Mouse (Mus musculus): ENCODE data around the gene Stag3. TPM values are rescaled to one million over a fixed set of nuclear protein-coding genes. Genes with fewer than 3 reads are reported as not detected.

The Stag3 gene
- 1.3 and 1.8 TPM in 2 replicates for polyA plus RNA-seq (2015; fragmentation: Nextera tagmentation; extraction: Ambion mirVana)

DNA sequence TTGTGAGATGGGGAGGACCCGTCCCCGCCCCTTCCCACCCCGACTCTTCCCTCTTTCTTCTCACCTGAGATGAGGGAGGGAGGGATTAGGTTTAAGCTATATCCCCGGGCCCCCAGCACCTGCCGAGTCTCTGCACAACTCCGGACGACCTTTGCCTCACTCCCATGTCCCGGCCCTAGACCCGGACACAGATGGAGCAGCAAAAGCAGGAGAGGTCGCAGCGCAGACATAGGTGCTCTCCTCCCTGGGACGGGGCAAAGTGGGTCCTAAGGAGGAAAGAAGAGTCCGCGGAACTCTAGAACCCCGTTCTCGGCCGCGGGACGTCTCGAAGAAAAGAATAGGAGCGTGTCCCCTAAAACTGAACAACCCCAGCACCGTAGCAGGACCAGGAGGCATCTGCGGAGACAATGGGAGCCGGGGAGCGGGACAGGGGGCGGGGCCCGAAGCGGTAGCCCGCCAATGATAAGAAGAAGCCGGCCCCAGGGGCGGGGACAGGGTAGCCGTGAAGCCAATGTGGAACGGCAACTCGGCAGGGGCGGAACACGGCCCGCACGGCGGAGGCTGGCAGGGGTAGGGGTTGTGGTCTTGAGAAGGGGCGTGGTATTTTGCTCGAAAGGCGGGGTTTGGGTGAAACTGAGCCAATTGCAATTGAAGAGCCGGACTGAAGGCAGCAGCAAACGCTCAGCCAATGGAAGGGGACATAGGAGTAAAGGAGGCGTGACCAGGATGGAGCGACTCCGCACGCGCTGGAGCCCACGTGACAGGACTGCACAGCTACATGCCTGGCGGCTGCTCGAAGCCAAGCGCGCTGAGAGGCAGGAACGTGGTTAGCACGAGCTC is at the start of gene Stag3, which contains the start of the genes Gm43720 and Gpc2:
TSS of gene Stag3 (plus strand) at position 656 of the 840 bp plus-strand sequence.
TSS of gene Gm43720 (minus strand) at position 374 of the 840 bp plus-strand sequence.
TSS of gene Gpc2 (minus strand) at position 421 of the 840 bp plus-strand sequence.
- 2% methylated on average over 56 of the region's 56 CpGs for WGBS (ENCODE audit: insufficient replicate concordance)
- Histone ChIP-seq H3K36me3 (replicated peaks) (no peaks in the 10 kb centered on the region), H3K4me3 (replicated peaks) (peak within 1 kb of the TSS; percentile 57), H3K9ac (peak within 1 kb of the TSS; percentile 11; the same call in 1 of the 2 replicates), H3K4me1 (replicated peaks) (peaks cover 17% of the 10 kb centered on the region), H3K27ac (replicated peaks) (no peak within 1 kb of the TSS), H3K4me2 (peak within 1 kb of the TSS; percentile 79), H3K9me3 (replicated peaks) (no peaks in the 10 kb centered on the region), H3K27me3 (peaks cover 22% of the 10 kb centered on the region)
- ATAC-seq (ENCODE audit: insufficient read depth) = peak; percentile 97

DNA sequence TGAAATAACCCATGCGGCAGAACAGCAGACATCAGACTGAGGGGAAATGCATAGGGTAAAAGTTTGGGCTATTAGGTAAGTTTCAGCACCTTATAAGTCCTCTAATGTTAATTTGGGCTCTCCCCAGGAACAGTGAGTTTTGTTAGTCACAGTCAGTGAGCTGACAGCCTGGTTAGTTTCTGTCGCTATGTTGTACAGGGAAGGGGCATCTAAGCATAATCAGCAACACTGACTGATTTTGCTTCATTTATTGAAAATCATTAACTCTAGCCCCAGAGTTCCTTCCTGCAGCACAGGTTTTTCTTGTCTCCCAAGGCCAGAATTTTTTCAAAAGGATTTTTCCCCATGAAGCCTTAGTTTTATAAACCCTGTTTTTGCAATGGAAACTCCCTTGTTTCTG is 46.3 kb upstream of the Stag3 start:
- ATAC-seq (ENCODE audit: insufficient read depth) = no peak
- no peak overlapping the region for H3K4me2 ChIP-seq
- H3K9me3 ChIP-seq (replicated peaks) = no peaks in the 10 kb centered on the region
- no peaks in the 10 kb centered on the region for H3K27me3 ChIP-seq
- H3K36me3 ChIP-seq (replicated peaks) = no peaks in the 10 kb centered on the region
- H3K9ac ChIP-seq = no peak overlapping the region
- no peak overlapping the region for H3K4me3 ChIP-seq (replicated peaks)
- no peaks in the 10 kb centered on the region for H3K4me1 ChIP-seq (replicated peaks)
- WGBS (ENCODE audit: insufficient replicate concordance) = 84% methylated on average over 2 of the region's 2 CpGs
- H3K27ac ChIP-seq (replicated peaks) = no peak overlapping the region

DNA sequence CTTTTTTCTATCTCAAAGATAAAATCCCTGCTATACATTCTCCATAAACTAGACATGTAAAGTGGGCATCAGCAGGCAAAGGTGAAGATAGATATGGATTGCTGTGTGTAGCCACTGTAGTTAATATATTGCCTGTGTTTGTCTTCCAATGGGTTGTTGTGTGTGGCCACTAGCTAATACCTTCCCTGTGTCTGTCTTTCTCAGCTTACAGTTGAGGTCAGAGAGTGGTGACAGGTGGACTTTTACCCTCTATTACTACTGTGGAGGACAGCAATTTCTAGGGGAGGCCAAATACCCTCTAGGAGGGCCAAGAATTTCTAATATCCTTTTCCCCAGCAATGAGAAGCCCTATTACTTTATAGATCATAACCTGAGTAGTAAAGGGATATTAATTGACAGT is 45.8 kb upstream of the Stag3 start:
- H3K27ac ChIP-seq (replicated peaks) = no peak overlapping the region
- no peak overlapping the region for H3K4me3 ChIP-seq (replicated peaks)
- no peaks in the 10 kb centered on the region for H3K9me3 ChIP-seq (replicated peaks)
- H3K4me1 ChIP-seq (replicated peaks) = no peaks in the 10 kb centered on the region
- H3K4me2 ChIP-seq = no peak overlapping the region
- no peaks in the 10 kb centered on the region for H3K27me3 ChIP-seq
- no peak for ATAC-seq (ENCODE audit: insufficient read depth)
- no peak overlapping the region for H3K9ac ChIP-seq
- no peaks in the 10 kb centered on the region for H3K36me3 ChIP-seq (replicated peaks)

DNA sequence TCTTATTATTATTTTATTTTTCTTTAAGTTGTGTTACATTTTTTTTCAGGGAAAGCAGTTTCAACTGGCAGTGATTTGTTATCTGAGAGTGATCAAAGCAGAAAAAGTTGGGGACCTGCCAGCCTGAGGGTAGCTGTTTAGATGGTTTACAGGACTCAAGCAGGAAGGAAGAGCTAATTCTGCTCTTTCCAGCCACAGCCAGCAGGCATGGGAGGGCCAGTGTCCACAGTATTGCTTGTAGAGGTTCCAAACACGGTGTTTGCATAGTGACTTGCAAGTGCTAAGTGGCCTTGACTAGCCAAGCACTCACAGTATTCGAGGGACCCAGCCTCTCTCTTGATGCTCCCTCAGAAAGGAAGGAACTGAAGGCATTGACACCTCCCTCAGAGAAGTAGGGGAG is 38.5 kb upstream of the Stag3 start:
- H3K9ac ChIP-seq = no peak overlapping the region
- 6% methylated on average over 2 of the region's 2 CpGs for WGBS (ENCODE audit: insufficient replicate concordance)

DNA sequence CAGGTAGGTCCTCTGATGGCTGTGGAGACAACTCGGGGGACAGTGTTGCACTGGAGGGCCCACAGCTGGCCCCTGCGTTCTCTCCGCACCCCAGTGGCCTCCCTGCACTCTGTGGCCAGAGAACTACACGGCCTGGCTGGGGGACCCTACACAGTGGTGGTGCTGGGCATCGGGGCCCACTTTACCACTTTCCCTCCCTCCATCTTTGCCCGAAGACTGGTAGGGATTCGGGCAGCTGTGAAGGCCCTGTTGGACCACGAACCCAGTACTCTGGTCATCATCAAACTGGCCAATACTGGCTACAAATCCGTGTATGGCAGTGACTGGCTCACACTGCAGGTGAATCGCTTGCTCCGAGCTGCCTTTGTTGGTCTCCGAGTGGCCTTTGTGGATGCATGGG is 28.9 kb upstream of the Stag3 start:
- H3K4me3 ChIP-seq (replicated peaks) = no peak overlapping the region

More for the DNA sequence above, 38.5 kb upstream of the Stag3 start:
- no peaks in the 10 kb centered on the region for H3K27me3 ChIP-seq
- H3K4me3 ChIP-seq (replicated peaks) = no peak overlapping the region
- no peaks in the 10 kb centered on the region for H3K4me1 ChIP-seq (replicated peaks)
- no peak for ATAC-seq (ENCODE audit: insufficient read depth)
- no peak overlapping the region for H3K27ac ChIP-seq (replicated peaks)
- no peaks in the 10 kb centered on the region for H3K36me3 ChIP-seq (replicated peaks)
- H3K4me2 ChIP-seq = no peak overlapping the region
- H3K9me3 ChIP-seq (replicated peaks) = no peaks in the 10 kb centered on the region

DNA sequence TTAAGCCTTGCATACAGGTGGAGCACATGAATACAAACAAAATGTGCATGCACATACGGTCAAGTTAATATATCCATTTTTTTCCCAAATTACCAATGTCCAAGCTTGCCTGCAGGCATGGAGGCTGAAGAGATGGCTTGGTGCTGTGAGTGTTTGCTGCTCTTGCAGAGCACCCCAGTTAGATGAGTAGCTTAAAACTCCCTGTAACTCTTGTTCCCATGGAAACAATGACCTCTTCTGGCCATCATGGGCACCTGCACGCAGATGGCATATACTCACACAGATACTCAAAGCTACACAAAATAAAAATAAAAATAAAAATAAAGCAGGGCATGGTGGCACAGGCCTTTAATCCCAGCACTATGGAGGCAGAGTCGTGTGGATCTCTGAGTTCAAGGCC is 27.0 kb upstream of the Stag3 start:
- no peak overlapping the region for H3K4me2 ChIP-seq
- H3K4me3 ChIP-seq (replicated peaks) = no peak overlapping the region
- WGBS (ENCODE audit: insufficient replicate concordance) = 71% methylated on average over 3 of the region's 3 CpGs
- no peak overlapping the region for H3K27ac ChIP-seq (replicated peaks)
- H3K9me3 ChIP-seq (replicated peaks) = no peaks in the 10 kb centered on the region
- 0 out of 2 replicates have a peak, but pooled peaks cover under 1% of the 10 kb centered on the region for H3K36me3 ChIP-seq (replicated peaks)
- ATAC-seq (ENCODE audit: insufficient read depth) = no peak
- no peak overlapping the region for H3K9ac ChIP-seq
- peaks cover 31% of the 10 kb centered on the region for H3K4me1 ChIP-seq (replicated peaks)
- no peaks in the 10 kb centered on the region for H3K27me3 ChIP-seq

More for the DNA sequence above, 28.9 kb upstream of the Stag3 start:
- WGBS (ENCODE audit: insufficient replicate concordance) = 70% methylated on average over 12 of the region's 12 CpGs
- Histone ChIP-seq H3K27me3 (no peaks in the 10 kb centered on the region), H3K4me1 (replicated peaks) (peaks cover 12% of the 10 kb centered on the region), H3K9me3 (replicated peaks) (no peaks in the 10 kb centered on the region), H3K36me3 (replicated peaks) (no peaks in the 10 kb centered on the region), H3K27ac (replicated peaks) (no peak overlapping the region), H3K4me2 (no peak overlapping the region), H3K9ac (no peak overlapping the region)
- ATAC-seq (ENCODE audit: insufficient read depth) = no peak

DNA sequence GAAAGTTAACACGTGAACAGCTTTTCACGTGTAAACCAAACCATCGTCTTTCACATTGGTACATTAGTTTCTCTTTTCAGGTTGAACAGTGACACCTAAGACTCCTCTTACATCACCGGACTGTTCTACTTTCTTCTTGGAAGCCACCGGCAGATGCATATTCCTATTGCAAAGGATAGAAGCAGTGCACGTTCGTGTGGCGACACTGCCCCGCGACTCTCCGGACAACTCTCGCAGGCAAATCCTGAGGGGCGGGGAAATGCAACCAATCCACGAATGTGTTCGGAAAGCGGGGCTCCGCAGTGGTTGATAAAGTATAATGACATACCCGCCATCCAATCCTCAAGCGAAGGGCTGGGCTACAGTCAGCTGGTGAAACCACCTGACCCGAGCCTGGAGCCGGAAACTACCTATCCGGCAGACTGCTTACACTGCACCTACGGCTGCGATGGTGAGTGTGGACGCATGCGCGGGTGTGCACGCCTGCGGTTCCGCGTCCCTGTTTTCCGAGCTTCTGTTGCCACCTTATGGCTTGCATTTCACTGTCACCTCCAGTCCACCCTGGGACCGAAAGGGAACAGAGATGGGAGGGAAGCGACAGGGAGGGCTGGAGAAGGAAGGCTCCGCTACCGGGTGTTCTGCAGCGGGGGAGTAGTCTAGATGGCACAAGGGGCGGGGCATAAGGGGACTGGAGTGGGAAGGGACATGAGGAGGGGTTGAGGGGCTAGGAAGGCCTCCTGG is 24.5 kb upstream of the Stag3 start, which contains the start of gene Lamtor4:
TSS of gene Lamtor4 (plus strand) at position 130 of the 741 bp plus-strand sequence.
- under 1% methylated on average over 38 of the region's 38 CpGs for WGBS (ENCODE audit: insufficient replicate concordance)
- H3K36me3 ChIP-seq (replicated peaks) = peaks cover 25% of the 10 kb centered on the region
- peaks cover 55% of the 10 kb centered on the region for H3K4me1 ChIP-seq (replicated peaks)
- peak within 1 kb of the TSS; percentile 79 for H3K27ac ChIP-seq (replicated peaks)
- no peaks in the 10 kb centered on the region for H3K27me3 ChIP-seq
- peak within 1 kb of the TSS; percentile 71 for H3K9ac ChIP-seq
- peak within 1 kb of the TSS; percentile 87 for H3K4me2 ChIP-seq
- H3K4me3 ChIP-seq (replicated peaks) = peak within 1 kb of the TSS; percentile 82
- no peaks in the 10 kb centered on the region for H3K9me3 ChIP-seq (replicated peaks)
- peak; percentile 99 for ATAC-seq (ENCODE audit: insufficient read depth)

DNA sequence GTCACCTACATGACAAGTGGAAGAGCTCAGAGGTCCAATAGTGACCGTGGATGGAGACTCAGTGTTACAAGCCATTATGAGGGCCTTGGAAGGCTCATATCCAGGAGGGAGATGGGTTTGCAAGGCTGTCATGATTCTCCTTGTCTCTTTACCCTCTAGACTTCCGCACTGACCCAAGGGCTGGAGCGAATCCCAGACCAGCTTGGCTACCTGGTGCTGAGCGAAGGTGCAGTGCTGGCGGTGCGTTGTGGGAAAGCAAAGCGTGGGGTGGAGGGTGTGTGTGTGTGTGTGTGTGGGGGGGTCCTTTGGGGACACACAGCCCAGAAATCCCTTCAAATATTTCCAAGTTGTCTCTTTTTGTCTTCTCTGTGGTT is 24.0 kb upstream of the Stag3 start:
- peak; percentile 0; the same call in 1 of the 2 replicates for ATAC-seq (ENCODE audit: insufficient read depth)
- H3K36me3 ChIP-seq (replicated peaks) = peaks cover 30% of the 10 kb centered on the region
- peak overlapping the region; percentile 71 for H3K9ac ChIP-seq
- 7% methylated on average over 7 of the region's 7 CpGs for WGBS (ENCODE audit: insufficient replicate concordance)
- H3K4me2 ChIP-seq = peak overlapping the region; percentile 87
- H3K9me3 ChIP-seq (replicated peaks) = no peaks in the 10 kb centered on the region
- peak overlapping the region; percentile 79 for H3K27ac ChIP-seq (replicated peaks)
- no peaks in the 10 kb centered on the region for H3K27me3 ChIP-seq
- peak overlapping the region; percentile 82 for H3K4me3 ChIP-seq (replicated peaks)
- H3K4me1 ChIP-seq (replicated peaks) = peaks cover 61% of the 10 kb centered on the region

DNA sequence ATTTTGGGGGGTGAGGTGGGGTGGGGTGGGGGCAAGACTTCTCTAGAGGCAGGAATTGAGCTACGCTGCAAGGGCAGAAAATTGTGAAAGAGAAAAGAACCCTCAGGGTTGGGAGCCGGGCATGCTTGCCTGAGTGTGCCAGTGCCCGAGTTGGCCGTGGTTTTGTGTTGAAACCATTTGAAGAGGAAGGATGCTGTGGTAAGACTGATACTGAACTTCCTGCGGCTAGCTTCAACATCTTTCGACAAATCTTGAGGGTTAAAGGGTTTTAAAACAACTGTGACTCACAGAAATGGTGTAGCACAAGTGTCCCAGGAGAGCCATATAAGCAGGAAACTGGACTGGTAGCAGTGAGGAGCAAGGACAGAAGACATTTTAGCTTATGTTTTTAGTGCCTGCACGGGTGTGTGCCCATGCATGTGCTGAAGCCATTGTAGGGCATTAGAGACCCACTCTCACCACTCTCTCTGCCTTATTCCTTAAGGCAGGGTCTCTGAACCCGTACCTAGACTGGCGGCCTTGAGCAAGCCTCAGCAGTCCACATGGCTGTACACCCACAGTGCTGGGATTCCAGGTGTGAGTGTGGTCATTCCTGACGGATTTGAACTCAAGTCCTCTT is 23.0 kb upstream of the Stag3 start:
- Histone ChIP-seq H3K9me3 (replicated peaks) (no peaks in the 10 kb centered on the region), H3K4me3 (replicated peaks) (peak overlapping the region; percentile 82; the same call in 1 of the 2 replicates), H3K27me3 (no peaks in the 10 kb centered on the region), H3K9ac (no peak overlapping the region), H3K4me1 (replicated peaks) (peaks cover 71% of the 10 kb centered on the region), H3K27ac (replicated peaks) (peak overlapping the region; percentile 79), H3K4me2 (peak overlapping the region; percentile 87), H3K36me3 (replicated peaks) (peaks cover 37% of the 10 kb centered on the region)
- WGBS (ENCODE audit: insufficient replicate concordance) = 23% methylated on average over 10 of the region's 10 CpGs
- no peak for ATAC-seq (ENCODE audit: insufficient read depth)

DNA sequence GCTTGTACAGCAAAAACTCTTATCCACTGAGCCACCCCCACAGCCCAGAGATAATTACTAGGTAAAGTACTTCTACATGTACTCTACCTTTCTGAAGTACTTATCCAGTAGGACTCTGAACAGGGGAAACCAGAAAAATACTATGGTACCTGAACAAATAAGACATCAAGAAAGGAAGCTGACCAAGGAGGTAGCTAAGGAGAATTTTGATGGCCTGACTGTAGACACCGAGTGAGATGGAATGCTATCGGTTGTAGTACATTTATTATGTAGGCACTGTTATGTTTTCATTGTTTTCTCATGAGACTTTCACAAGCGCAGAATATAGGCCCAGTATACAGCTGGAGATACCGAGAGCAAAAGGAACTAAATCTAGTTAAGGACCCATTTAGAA is 22.5 kb upstream of the Stag3 start:
- H3K4me1 ChIP-seq (replicated peaks) = peaks cover 76% of the 10 kb centered on the region
- H3K4me3 ChIP-seq (replicated peaks) = no peak overlapping the region
- H3K4me2 ChIP-seq = peak overlapping the region; percentile 25

DNA sequence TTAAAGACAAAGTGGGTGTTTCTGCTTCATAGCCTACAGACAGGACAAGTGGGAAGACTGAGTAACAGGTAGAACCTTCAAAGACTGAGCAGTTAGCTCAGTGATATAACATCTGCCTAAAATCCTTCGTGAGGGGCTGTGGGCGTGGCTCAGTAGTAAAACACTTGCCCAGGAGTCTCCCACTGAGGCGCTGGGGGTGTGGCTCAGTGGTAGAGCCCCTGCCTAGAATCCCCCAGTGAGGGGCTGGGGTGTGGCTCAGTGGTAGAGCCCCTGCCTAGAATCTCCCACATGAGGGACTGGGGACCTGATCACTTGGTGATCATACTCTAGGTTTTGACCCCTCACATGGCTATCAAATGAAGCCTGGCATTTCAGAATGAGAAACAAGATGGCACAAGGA is 22.0 kb upstream of the Stag3 start:
- Histone ChIP-seq H3K9ac (no peak overlapping the region), H3K4me2 (peak overlapping the region; percentile 6; the same call in 1 of the 2 replicates), H3K27ac (replicated peaks) (no peak overlapping the region), H3K4me1 (replicated peaks) (peaks cover 81% of the 10 kb centered on the region), H3K27me3 (no peaks in the 10 kb centered on the region), H3K9me3 (replicated peaks) (no peaks in the 10 kb centered on the region), H3K4me3 (replicated peaks) (no peak overlapping the region), H3K36me3 (replicated peaks) (peaks cover 37% of the 10 kb centered on the region)
- WGBS (ENCODE audit: insufficient replicate concordance) = 33% methylated on average over 3 of the region's 3 CpGs
- no peak for ATAC-seq (ENCODE audit: insufficient read depth)

More for the DNA sequence above, 22.5 kb upstream of the Stag3 start:
- H3K27me3 ChIP-seq = no peaks in the 10 kb centered on the region
- peaks cover 37% of the 10 kb centered on the region for H3K36me3 ChIP-seq (replicated peaks)
- H3K9me3 ChIP-seq (replicated peaks) = no peaks in the 10 kb centered on the region
- H3K9ac ChIP-seq = no peak overlapping the region
- 68% methylated on average over 4 of the region's 4 CpGs for WGBS (ENCODE audit: insufficient replicate concordance)
- H3K27ac ChIP-seq (replicated peaks) = peak overlapping the region; percentile 67
- ATAC-seq (ENCODE audit: insufficient read depth) = no peak
